Mouse (Mus musculus) limb, embryonic 12.5 days (tissue): ENCODE measurements around the gene Fam243. TPM values are rescaled to one million over a fixed set of nuclear protein-coding genes. Genes with fewer than 3 reads are reported as not detected.

ENCODE experiments used
- ATAC-seq: fragments of 200-750 bp; cut with Nextera tagmentation; 2 replicates; pipeline ENCODE4 v1.8.0; 2017; ENCODE audit warnings: low read depth, moderate TSS enrichment; ENCODE audit not compliant: insufficient number of reproducible peaks, insufficient read depth, low FRiP score, low TSS enrichment
- H3K27ac ChIP-seq: fragments of 300-500 bp; sonication (generic); 2 replicates; pipeline ENCODE4 v1.5.1; 2016; ENCODE audit warnings: mild to moderate bottlenecking, moderate library complexity
- H3K27me3 ChIP-seq: fragments of 300-500 bp; sonication (generic); 2 replicates; pipeline ENCODE4 v1.6.1; 2016; ENCODE audit warnings: mild to moderate bottlenecking, moderate library complexity
- H3K36me3 ChIP-seq: fragments of 300-500 bp; sonication (generic); 2 replicates; pipeline ENCODE4 v1.6.1; 2016; ENCODE audit warnings: mild to moderate bottlenecking, moderate library complexity
- H3K4me1 ChIP-seq: fragments of 300-500 bp; sonication (generic); replicated peaks from 2 replicates; pipeline ENCODE4 v1.6.1; 2016
- H3K4me2 ChIP-seq: fragments of 300-500 bp; sonication (generic); 2 replicates; pipeline ENCODE4 v1.6.1; 2016; ENCODE audit warnings: mild to moderate bottlenecking, moderate library complexity
- H3K4me3 ChIP-seq: fragments of 300-500 bp; sonication (generic); replicated peaks from 2 replicates; pipeline ENCODE4 v1.5.1; 2016; ENCODE audit warnings: mild to moderate bottlenecking
- H3K9ac ChIP-seq: fragments of 300-500 bp; sonication (generic); replicated peaks from 2 replicates; pipeline ENCODE4 v1.6.1; 2016; ENCODE audit warnings: mild to moderate bottlenecking, moderate library complexity
- H3K9me3 ChIP-seq: fragments of 300-500 bp; sonication (generic); 2 replicates; pipeline ENCODE4 v1.6.1; 2016; ENCODE audit warnings: mild to moderate bottlenecking, moderate library complexity
- WGBS: fragments of 180-500 bp; shearing (Covaris S2); methylation state at CpG from one replicate; pipeline ENCODE4 v1.1.7; 2016; 5-methylcytosine and 5-hydroxymethylcytosine counted together
- polyA plus RNA-seq: library from polyadenylated mRNA; unstranded; fragments of >200 nt; fragmentation: Nextera tagmentation; extraction: Ambion mirVana; gene quantifications from 2 replicates; pipeline ENCODE4 v1.2.1, GENCODE M21; 2016

Fam243 gene
- polyA plus RNA-seq, 1 experiment from 2014 or later: not detected

DNA sequence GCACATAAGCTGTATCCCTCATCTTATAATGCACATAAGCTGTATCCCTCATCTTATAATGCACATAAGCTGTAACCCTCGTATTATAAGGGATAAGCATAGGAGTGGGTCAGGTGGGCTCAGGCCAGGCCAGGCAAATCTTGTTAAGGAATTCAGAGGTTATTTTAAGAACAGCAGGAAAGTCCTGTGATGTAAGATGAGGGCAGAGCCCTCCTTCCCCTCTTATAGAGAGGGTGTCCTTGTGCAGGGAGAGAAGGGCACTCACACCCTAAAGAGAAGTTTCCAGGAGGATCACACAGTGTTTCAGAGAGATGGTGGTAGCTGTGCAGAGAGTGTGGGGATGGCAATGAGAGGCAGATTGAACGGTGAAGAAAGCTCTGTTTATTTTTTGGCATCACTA is 25.9 kb downstream of the Fam243 start:
- no peaks in the 10 kb centered on the region for H3K36me3 ChIP-seq
- H3K27ac ChIP-seq: no peak overlapping the region
- H3K4me3 ChIP-seq: no peak overlapping the region
- H3K9ac ChIP-seq: no peak overlapping the region
- H3K27me3 ChIP-seq: peaks cover 5% of the 10 kb centered on the region
- ATAC-seq: no peak
- no peak overlapping the region for H3K4me2 ChIP-seq
- WGBS: 85% methylated on average over 2 of the region's 2 CpGs
- H3K9me3 ChIP-seq: no peaks in the 10 kb centered on the region
- H3K4me1 ChIP-seq: no peaks in the 10 kb centered on the region

DNA sequence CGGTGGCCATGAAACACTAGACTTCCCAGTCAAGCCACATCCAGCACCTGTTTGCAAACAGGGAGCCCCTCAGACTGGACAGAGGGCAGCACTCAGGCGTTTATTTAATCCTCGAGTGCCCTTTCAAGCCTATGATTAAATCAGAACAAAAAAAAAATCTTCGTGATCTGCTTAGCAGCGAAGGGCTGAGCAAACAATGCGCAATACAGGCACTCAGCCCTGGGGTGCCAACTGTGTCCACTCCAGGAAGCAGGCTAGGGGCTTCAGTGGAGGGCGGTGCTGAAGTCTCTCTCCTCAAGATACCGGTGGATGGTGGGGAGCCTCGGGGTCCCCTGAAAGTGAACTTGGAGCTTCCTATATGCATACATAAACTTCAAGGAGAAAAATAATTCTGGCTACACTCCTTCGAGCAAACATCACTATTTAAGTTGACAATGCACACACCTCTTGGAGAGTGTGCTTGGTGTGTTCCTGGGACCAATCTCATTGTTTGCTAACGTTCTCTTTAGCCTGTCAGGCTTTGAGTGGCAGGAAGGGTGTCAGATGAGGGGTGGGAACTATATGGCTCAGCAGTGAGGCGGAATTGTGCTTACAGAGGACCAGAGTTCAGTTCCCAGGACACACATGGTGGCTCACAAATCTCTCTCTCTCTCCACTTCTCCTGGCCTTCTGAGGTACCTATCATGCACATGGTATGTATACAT is 26.8 kb downstream of the Fam243 start:
- Histone ChIP-seq H3K27me3 (peaks cover 5% of the 10 kb centered on the region), H3K9ac (no peak overlapping the region), H3K9me3 (no peaks in the 10 kb centered on the region), H3K27ac (no peak overlapping the region), H3K4me3 (no peak overlapping the region), H3K36me3 (no peaks in the 10 kb centered on the region), H3K4me1 (no peaks in the 10 kb centered on the region), H3K4me2 (no peak overlapping the region)
- no peak for ATAC-seq
- WGBS: 71% methylated on average over 12 of the region's 12 CpGs

DNA sequence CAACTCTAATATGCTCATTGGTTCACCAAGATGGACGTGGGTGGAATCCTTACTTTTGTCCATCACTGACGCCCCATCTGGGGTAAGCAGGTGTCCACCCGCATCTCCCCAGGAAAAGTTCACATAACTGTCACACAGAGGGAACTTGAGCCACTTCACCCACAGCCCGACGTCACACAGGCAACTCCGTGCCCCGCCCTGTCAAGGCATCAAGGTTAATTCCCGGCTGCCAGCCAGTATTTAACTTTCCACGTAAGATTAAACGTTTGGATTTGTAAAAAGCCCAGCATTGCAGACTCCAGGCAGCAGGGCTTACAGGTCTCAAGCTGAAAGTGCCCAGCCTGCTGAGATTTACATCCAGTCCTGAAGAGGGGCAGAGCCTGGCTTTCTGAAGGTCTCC is 29.1 kb downstream of the Fam243 start, which contains the start of gene Kcne2:
Gene Kcne2, plus strand, starts transcription at position 289 of the 400 bp plus-strand sequence.
- H3K36me3 ChIP-seq: no peaks in the 10 kb centered on the region
- H3K9ac ChIP-seq: no peak within 1 kb of the TSS
- no peak within 1 kb of the TSS for H3K27ac ChIP-seq
- ATAC-seq: no peak
- no peaks in the 10 kb centered on the region; the same call in 1 of the 2 replicates for H3K4me1 ChIP-seq
- H3K9me3 ChIP-seq: no peaks in the 10 kb centered on the region
- H3K4me3 ChIP-seq: no peak within 1 kb of the TSS
- 72% methylated on average over 10 of the region's 10 CpGs for WGBS
- no peak within 1 kb of the TSS for H3K4me2 ChIP-seq
- peaks cover 5% of the 10 kb centered on the region for H3K27me3 ChIP-seq

DNA sequence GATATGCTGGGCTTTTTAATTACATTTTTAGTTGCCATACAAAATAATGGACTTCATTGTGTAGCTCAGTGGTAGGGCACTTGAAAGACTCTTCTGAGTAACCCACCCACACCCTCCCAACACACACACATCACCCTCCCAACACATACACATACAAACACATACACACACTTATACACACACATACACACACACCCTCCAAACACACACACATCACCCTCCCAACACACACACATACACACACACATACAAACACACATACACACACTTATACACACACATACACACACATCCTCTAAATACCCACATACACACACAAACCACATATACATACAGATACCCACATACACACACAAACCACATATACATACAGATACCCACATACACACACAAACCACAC is 31.2 kb downstream of the Fam243 start:
- Histone ChIP-seq H3K27ac (no peak overlapping the region), H3K36me3 (no peaks in the 10 kb centered on the region), H3K27me3 (peaks cover 5% of the 10 kb centered on the region), H3K9me3 (no peaks in the 10 kb centered on the region), H3K4me3 (no peak overlapping the region), H3K4me2 (no peak overlapping the region), H3K9ac (no peak overlapping the region), H3K4me1 (peaks cover 2% of the 10 kb centered on the region; the same call in 1 of the 2 replicates)
- no peak for ATAC-seq

DNA sequence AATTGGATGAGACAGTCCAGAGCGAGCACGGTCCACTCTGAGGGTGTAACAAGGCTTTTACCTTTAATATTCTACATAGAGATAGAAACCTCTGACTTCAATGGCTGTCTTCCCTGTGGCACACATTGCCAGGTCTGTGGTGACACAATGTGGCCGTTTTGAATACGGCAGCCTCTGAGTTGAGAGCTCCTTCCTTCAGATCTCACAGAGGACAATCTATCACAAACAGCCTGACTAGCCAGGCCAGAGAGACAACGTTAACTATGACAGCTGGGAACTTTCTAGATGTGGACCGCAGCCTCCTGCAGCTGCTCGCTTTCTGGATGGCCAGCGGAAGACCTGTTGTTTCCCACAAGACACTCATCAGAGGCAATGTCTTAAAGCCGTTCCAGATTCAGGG is 32.5 kb downstream of the Fam243 start:
- Histone ChIP-seq H3K27me3 (peaks cover 5% of the 10 kb centered on the region), H3K9me3 (no peaks in the 10 kb centered on the region), H3K36me3 (no peaks in the 10 kb centered on the region), H3K4me2 (no peak overlapping the region), H3K27ac (no peak overlapping the region), H3K4me1 (peaks cover 7% of the 10 kb centered on the region), H3K4me3 (no peak overlapping the region), H3K9ac (no peak overlapping the region)
- no peak for ATAC-seq
- WGBS: 86% methylated on average over 9 of the region's 9 CpGs

DNA sequence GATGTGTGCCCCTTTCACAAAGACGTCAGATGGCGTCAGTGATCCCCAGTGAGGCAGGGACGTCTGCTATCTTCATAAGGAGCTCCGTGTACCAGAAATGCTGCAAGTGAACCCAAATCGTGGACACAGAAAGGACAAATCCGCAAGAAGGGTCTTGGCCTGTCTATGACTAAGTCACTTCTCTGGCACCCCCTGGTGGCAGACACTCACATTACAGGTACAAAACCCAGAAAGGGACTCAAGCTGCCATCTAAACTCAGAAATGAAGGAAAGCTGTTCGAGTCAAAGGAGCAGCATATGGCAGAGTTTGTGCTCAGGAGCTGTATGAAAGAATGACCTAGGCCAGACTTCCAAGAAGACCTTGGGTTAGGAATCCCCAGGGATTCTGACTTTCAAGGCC is 34.6 kb downstream of the Fam243 start:
- no peaks in the 10 kb centered on the region for H3K9me3 ChIP-seq
- H3K27me3 ChIP-seq: no peaks in the 10 kb centered on the region; the same call in 1 of the 2 replicates
- no peaks in the 10 kb centered on the region for H3K36me3 ChIP-seq
- no peak overlapping the region for H3K27ac ChIP-seq
- no peak overlapping the region for H3K4me2 ChIP-seq
- H3K9ac ChIP-seq: no peak overlapping the region
- no peak for ATAC-seq
- peaks cover 15% of the 10 kb centered on the region for H3K4me1 ChIP-seq
- WGBS: 11% methylated on average over 7 of the region's 7 CpGs
- no peak overlapping the region for H3K4me3 ChIP-seq

DNA sequence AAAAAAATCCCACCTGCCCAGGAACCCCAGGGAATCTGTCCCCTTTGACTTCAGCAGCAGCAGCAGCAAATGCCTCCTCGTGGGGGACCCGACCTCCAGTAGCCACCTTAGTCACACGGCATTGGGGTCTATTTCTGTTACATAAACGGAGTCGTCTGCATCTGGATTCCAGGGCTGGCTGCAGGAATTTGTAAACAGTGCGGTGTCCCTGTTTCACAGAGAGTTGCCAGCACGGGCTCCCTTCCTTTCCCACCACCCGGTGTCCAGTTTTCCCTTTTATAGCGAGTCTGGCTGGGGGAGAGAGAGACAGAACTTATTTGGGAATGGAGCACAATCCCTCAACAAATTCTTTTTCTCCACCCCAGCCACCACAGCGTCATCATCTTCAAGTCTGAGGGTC is 36.2 kb downstream of the Fam243 start:
- no peak for ATAC-seq
- Histone ChIP-seq H3K36me3 (no peaks in the 10 kb centered on the region), H3K9ac (no peak overlapping the region), H3K4me1 (peaks cover 15% of the 10 kb centered on the region), H3K9me3 (no peaks in the 10 kb centered on the region), H3K27me3 (no peaks in the 10 kb centered on the region; the same call in 1 of the 2 replicates), H3K27ac (no peak overlapping the region), H3K4me2 (no peak overlapping the region), H3K4me3 (no peak overlapping the region)
- WGBS: 36% methylated on average over 10 of the region's 10 CpGs

DNA sequence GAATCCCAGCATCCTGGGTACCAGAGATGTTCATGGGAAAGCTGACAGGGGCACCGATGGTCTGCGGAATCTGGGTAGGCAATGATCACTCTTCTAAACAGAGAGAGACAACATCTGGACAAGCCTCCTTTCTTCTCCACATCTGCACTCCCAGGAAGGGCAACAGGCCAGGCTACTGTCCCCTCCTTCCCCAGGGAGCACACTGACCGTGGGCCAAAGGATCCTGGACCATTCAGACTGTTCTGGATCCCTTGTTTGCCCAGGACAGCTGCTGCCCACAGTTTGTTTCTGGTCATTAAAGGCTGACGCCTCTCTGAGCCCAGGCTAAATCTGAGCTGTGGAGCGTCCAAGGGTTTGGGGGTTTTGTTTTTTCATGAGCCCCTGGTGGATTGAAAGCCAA is 38.6 kb downstream of the Fam243 start:
- Histone ChIP-seq H3K27ac (no peak overlapping the region), H3K36me3 (no peaks in the 10 kb centered on the region), H3K4me1 (peaks cover 15% of the 10 kb centered on the region), H3K9me3 (no peaks in the 10 kb centered on the region), H3K4me2 (no peak overlapping the region), H3K27me3 (no peaks in the 10 kb centered on the region; the same call in 1 of the 2 replicates), H3K4me3 (no peak overlapping the region), H3K9ac (no peak overlapping the region)
- ATAC-seq: no peak
- WGBS: 55% methylated on average over 5 of the region's 5 CpGs

DNA sequence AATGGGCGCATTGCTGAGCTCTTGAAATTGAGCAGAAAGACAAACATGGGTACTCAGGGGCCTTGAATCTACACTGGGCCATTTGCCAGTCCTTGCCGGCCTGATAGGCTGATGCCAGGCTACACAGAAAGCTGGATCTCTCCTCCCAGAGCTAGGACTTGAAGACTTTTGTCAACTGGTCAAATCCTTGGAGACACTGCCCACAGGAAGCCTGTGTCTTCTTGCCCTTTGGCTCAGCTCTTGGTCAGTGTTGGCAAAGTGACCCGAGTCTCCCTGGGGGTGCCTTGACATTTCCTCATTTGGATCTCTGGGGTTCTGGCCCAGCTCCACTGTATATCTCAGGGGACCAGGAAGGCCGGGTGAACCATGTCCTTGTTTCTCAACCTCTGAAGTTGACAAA is 45.7 kb downstream of the Fam243 start:
- H3K9ac ChIP-seq: no peak overlapping the region

DNA sequence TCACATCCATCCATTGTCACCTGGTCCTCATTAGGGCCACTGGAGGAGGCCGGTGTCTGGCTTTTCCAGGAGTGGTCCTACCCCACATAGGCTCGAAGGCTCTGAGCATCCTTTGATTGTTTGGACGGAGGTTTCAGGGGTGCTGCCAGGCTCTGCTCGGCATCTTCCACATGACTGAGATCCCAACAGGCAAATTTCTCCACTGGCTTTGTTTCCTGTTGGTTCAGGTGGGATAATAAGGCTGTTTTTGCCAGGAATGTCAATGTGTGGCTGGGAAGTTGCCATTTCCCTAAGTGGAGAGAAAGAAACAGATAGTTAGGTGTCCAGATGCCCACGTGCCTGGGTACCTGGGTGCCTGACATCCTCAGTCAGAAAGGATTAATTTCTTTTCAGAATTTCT is 46.7 kb downstream of the Fam243 start:
- Histone ChIP-seq H3K27me3 (no peaks in the 10 kb centered on the region), H3K9me3 (no peaks in the 10 kb centered on the region), H3K4me3 (no peak overlapping the region), H3K27ac (no peak overlapping the region), H3K36me3 (no peaks in the 10 kb centered on the region), H3K4me2 (no peak overlapping the region), H3K4me1 (no peaks in the 10 kb centered on the region), H3K9ac (no peak overlapping the region)
- ATAC-seq: no peak
- whole genome bisulfite sequencing: 51% methylated on average over 5 of the region's 5 CpGs

More for the DNA sequence above, 45.7 kb downstream of the Fam243 start:
- Histone ChIP-seq H3K4me2 (no peak overlapping the region), H3K4me3 (no peak overlapping the region), H3K9me3 (no peaks in the 10 kb centered on the region), H3K27ac (no peak overlapping the region), H3K4me1 (no peaks in the 10 kb centered on the region), H3K36me3 (no peaks in the 10 kb centered on the region), H3K27me3 (no peaks in the 10 kb centered on the region)
- no peak for ATAC-seq
- WGBS: 84% methylated on average over 4 of the region's 4 CpGs
